Mouse (Mus musculus) cerebellum, postnatal 36 days (tissue): ENCODE results near the gene Shb.
"Not testable (repeated sequence)": the region's sequence is repeated elsewhere in the genome, so short reads cannot be mapped to it uniquely, and the experiment has no call there.

Experiments
- DNase-seq, 2 experiments: peaks; one replicate each; pipeline ENCODE4 v3.0.0; 2021 to 2022; ENCODE audit warnings: mixed read lengths in 2 of 2

Gene Shb

DNA sequence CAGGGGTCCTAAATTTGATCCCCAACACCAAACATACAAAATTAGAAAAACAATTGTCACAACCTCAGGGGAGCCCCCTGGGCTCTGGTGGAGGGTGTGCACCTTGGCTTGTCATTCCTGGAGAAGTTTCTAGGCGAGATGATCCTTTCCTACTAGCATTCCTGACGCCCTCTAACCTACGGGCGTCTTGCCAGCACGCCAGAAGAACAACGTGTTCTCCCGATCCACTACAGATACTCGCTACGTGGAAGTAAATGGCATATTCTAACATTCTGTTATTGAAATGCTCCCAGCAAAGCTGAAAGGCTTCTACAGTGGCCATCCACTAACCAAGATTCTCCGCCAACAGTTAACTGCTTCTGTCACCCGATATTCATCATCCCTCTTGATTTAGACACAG, 139.7 kb downstream of the Shb start:
- DNase-seq, result no peak

GRCm38 (mm10) chr4:45392099-45392498, 140.2 kb downstream of the Shb start:
- DNase-seq, result no peak

DNA sequence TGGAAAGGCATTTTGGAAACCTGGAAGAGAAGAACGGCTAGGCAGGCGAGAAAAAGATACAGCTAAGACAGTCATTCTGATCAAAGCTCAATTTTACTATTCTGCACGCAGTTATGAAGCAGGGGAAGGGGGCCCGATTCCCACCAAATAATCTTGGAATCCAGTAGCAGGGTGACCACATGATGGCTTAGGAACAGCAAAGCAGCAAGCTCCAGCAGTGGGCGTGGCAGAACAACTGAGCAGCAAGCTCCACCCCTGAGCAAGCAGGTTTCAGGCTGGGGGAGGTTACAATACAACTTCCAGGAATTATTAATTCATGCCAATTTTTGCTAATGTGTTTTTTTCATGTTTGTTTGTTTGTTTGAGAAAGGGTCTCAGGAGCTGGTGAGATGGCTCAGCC, 145.0 kb downstream of the Shb start:
- DNase-seq, result not testable (repeated sequence)

- DNase-seq, result not testable (repeated sequence)
Observed at GRCm38 (mm10) chr4:45382133-45382532, 150.1 kb downstream of the Shb start.

- DNase-seq, result not testable (repeated sequence)
Observed at GRCm38 (mm10) chr4:45380903-45381580, 151.2 kb downstream of the Shb start.

DNA sequence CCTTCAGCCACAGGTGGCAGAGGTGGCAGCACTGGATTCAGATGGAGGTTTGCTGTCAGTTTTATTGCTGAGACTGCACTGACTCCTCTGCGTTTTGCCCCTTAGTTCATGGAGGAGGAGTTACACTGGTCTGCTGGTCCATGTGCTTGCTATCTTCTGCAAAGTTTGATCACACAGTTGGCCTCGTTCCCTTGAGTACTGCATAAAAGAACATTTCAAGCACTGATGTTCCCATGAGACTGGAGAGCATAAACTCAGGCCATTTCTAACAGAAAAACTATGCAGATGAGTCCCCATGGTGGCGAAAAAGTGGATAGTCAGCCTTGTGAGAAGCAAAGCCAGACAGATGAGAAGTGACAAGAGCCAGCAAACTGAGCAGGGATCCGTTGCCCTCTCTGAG, 155.7 kb downstream of the Shb start:
- DNase-seq, result no peak

- no peak for DNase-seq
Observed at GRCm38 (mm10) chr4:45374879-45375278, 157.4 kb downstream of the Shb start.
